Mouse (Mus musculus): ENCODE measurements at regions not wholly inside any gene's neighbourhood (a gene's known extent, or its start where the extent isn't known, plus 50 kb on each side); places are given as distances from the start of the nearest gene placed in this dataset.

GRCm38 (mm10) chr19:23044510-23045464 lies 96.2 kb upstream of the Klf9 start:
- H3K4me3 ChIP-seq (ENCODE audit: insufficient read depth, low read depth, low read length), result no peak overlapping the region
- H3K4me1 ChIP-seq (ENCODE audit: control insufficient read depth, insufficient read depth, low read length), result no peaks in the 10 kb centered on the region
- 64% methylated on average over 16 of the region's 16 CpGs for WGBS
- H3K27ac ChIP-seq (ENCODE audit: insufficient read depth, low read depth, low read length), result no peak overlapping the region
- TF ChIP-seq CTCF (IDR thresholded peaks at IDR 0.05; ENCODE audit: insufficient read depth, low read depth, low read length) (no peak), POLR2A (IDR thresholded peaks at IDR 0.05; ENCODE audit: insufficient read depth, low read depth, low read length) (no peak)

- Histone ChIP-seq H3K4me3 (ENCODE audit: insufficient read depth, low read depth, low read length) (no peak overlapping the region), H3K4me1 (ENCODE audit: control insufficient read depth, insufficient read depth, low read length) (no peaks in the 10 kb centered on the region), H3K27ac (ENCODE audit: insufficient read depth, low read depth, low read length) (no peak overlapping the region)
- 93% methylated on average over 4 of the region's 4 CpGs for whole genome bisulfite sequencing
- TF ChIP-seq POLR2A (IDR thresholded peaks at IDR 0.05; ENCODE audit: insufficient read depth, low read depth, low read length) (no peak), CTCF (IDR thresholded peaks at IDR 0.05; ENCODE audit: insufficient read depth, low read depth, low read length) (no peak)
Observed at GRCm38 (mm10) chr19:23051456-23051855, 89.6 kb upstream of the Klf9 start.

DNA sequence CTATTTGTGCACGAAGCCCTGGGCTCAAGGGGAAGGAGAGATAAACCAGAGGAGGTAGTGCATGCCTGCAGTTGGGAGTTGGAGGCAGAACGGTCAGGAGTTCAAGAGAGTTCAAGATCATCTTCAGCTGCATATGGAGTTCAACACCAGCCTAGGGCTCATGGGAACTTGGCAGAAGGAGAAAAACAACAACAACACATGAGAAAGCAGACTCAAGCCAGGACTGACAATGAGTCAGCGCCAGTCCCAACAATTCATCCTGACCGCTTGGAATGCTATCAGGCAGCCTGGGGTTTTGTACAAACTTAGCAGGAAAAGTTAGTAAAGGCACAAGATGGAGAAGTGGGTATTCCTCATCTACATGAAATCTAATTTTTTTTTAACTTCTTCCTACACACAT lies 86.6 kb upstream of the Klf9 start:
- Histone ChIP-seq H3K4me3 (ENCODE audit: insufficient read depth, low read depth, low read length) (no peak overlapping the region), H3K27ac (ENCODE audit: insufficient read depth, low read depth, low read length) (no peak overlapping the region), H3K4me1 (ENCODE audit: control insufficient read depth, insufficient read depth, low read length) (peaks cover 16% of the 10 kb centered on the region)
- WGBS, result 79% methylated on average over 4 of the region's 4 CpGs
- no peak for TF ChIP-seq POLR2A (IDR thresholded peaks at IDR 0.05; ENCODE audit: insufficient read depth, low read depth, low read length)
- no peak for TF ChIP-seq CTCF (IDR thresholded peaks at IDR 0.05; ENCODE audit: insufficient read depth, low read depth, low read length)

DNA sequence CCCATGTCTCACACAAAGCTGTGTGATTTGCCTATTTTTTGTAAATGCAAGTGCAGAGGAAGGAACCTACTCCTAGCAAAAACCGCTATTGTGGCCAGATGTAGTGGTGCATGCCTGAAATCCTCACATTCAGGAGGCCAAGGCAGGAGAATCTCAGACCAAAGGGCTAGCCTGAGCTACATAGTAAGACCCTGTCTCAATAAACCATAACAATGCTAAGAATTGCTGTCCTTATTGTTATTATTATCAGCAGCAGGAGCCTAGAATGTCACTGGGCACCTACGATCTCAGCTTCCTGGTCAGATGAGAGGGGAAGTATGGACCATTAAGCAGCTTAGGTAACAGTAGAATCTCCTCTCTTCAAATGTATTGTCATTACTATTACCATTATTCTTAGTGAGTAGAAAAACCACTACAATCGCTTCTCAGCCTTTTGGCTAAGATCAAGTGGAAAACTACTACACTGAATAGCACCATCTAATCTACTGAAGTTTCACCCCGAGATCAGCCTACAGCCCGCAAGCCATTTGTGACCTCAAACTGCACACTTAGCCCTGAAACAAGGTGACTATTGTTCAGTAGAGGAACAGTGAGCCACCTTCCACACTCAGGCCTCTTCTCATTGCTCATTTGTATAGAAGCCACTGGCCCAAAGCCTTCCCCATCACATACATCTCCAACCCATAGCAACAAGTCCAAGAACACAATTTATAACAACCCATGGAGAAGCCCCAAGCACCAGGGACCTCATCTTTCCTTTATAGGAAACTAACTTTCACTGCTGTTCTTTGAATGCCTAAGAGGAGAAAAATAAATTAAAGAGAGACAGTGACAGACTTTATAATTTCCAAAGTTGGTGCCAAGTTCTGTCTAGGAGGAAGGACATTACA lies 84.9 kb upstream of the Klf9 start:
- Histone ChIP-seq H3K4me3 (ENCODE audit: insufficient read depth, low read depth, low read length) (no peak overlapping the region), H3K27ac (ENCODE audit: insufficient read depth, low read depth, low read length) (peak overlapping the region; percentile 68)
- WGBS, result 86% methylated on average over 5 of the region's 5 CpGs

DNA sequence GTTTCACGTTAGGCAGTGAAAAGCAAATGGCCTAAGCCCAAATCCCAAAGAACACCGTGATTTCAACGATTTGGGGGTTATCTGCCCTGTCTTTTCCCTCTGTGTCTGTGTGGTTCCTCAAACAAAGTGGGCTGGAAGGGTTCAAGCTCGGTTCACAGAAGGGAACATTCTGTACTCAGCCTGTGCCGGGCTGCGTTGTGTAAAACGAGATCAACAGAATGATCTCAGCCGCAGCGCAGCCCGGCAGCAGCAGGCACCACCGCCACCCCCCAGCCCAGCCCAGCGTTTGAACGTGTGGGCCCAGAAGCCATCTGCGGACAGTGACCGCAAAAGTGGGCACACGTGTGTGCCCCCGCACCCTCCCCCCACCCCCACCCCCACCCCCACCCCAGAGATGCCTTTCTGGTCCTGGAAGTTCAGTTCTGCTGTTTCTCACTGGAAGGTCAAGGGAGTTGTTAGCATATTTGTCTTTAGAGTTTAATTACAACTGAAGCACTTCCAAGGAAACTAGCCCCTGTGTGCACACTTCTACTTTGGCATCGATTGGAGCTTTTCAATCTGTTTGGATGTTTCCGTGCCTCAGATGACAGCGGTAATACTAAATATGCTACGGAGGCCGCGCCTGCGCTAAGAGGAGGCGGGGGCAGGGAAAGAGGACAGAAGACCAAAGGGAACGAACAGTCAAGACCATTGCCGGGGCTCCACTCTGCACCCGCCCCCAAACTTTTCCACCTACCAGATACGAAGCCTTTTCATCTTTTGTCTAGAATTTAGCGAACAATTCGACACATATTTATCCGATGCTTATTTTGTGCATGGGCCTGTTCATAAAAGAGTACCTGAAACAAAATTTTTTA lies 83.9 kb upstream of the Klf9 start:
- Histone ChIP-seq H3K4me1 (ENCODE audit: control insufficient read depth, insufficient read depth, low read length) (peaks cover 16% of the 10 kb centered on the region), H3K4me3 (ENCODE audit: insufficient read depth, low read depth, low read length) (no peak overlapping the region), H3K27ac (ENCODE audit: insufficient read depth, low read depth, low read length) (peak overlapping the region; percentile 68)
- 12% methylated on average over 32 of the region's 32 CpGs for WGBS
- TF ChIP-seq POLR2A (IDR thresholded peaks at IDR 0.05; ENCODE audit: insufficient read depth, low read depth, low read length) (no peak), CTCF (IDR thresholded peaks at IDR 0.05; ENCODE audit: insufficient read depth, low read depth, low read length) (no peak)

More for the DNA sequence above, 84.9 kb upstream of the Klf9 start:
- TF ChIP-seq CTCF (IDR thresholded peaks at IDR 0.05; ENCODE audit: insufficient read depth, low read depth, low read length), result no peak
- TF ChIP-seq POLR2A (IDR thresholded peaks at IDR 0.05; ENCODE audit: insufficient read depth, low read depth, low read length), result no peak
- H3K4me1 ChIP-seq (ENCODE audit: control insufficient read depth, insufficient read depth, low read length), result peaks cover 16% of the 10 kb centered on the region

DNA sequence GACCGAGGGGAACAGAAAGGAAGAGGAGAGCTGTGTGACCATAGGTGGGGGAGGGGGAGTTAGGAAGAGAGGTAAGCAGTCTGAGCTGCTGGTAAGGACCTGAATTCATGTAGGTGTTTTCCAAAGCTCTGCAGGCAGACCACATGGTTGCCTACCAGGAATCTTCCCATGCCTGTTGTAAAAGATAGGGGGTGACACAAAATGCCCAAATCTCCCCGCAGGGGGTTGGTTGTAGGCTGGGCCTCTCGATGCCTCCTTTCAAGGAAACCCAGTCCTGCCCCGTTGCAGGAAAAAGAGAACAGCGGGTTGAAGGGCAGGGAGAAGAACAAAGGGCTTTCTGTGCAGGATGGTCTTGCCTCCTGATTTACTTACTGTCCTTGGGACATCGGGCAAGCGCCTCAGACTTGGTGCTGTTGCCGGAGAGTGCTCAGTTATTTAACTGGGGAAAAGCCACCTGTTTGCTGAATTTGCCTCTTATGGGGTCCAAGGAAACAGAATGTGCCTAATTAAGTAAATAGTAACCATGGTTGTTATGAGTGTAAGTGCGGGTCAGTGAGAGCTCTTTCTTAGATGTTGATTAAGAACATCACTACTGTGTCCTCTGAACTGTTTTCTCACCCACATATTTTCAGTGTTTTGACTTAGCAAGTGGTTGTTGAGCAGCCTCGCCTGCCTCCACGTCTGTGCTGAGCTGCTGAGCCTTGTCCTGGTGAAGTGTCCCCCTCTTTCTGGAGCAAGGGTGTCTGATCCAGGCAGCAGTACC lies 83.1 kb upstream of the Klf9 start:
- no peak overlapping the region for H3K4me3 ChIP-seq (ENCODE audit: insufficient read depth, low read depth, low read length)
- 47% methylated on average over 11 of the region's 11 CpGs for WGBS
- H3K4me1 ChIP-seq (ENCODE audit: control insufficient read depth, insufficient read depth, low read length), result peaks cover 16% of the 10 kb centered on the region
- TF ChIP-seq CTCF (IDR thresholded peaks at IDR 0.05; ENCODE audit: insufficient read depth, low read depth, low read length) (no peak), POLR2A (IDR thresholded peaks at IDR 0.05; ENCODE audit: insufficient read depth, low read depth, low read length) (no peak)
- H3K27ac ChIP-seq (ENCODE audit: insufficient read depth, low read depth, low read length), result peak overlapping the region; percentile 64

GRCm38 (mm10) chr19:23058502-23058900 lies 82.5 kb upstream of the Klf9 start:
- Histone ChIP-seq H3K4me3 (ENCODE audit: insufficient read depth, low read depth, low read length) (no peak overlapping the region), H3K27ac (ENCODE audit: insufficient read depth, low read depth, low read length) (peak overlapping the region; percentile 64), H3K4me1 (ENCODE audit: control insufficient read depth, insufficient read depth, low read length) (peaks cover 16% of the 10 kb centered on the region)
- WGBS, result 44% methylated on average over 4 of the region's 4 CpGs
- TF ChIP-seq CTCF (IDR thresholded peaks at IDR 0.05; ENCODE audit: insufficient read depth, low read depth, low read length), result no peak
- no peak for TF ChIP-seq POLR2A (IDR thresholded peaks at IDR 0.05; ENCODE audit: insufficient read depth, low read depth, low read length)
